Mouse (Mus musculus): ENCODE data around the gene Pex3.
A peak's percentile ranks its signal among the peaks of the same experiment; 100 is the strongest.

Gene Pex3

DNA sequence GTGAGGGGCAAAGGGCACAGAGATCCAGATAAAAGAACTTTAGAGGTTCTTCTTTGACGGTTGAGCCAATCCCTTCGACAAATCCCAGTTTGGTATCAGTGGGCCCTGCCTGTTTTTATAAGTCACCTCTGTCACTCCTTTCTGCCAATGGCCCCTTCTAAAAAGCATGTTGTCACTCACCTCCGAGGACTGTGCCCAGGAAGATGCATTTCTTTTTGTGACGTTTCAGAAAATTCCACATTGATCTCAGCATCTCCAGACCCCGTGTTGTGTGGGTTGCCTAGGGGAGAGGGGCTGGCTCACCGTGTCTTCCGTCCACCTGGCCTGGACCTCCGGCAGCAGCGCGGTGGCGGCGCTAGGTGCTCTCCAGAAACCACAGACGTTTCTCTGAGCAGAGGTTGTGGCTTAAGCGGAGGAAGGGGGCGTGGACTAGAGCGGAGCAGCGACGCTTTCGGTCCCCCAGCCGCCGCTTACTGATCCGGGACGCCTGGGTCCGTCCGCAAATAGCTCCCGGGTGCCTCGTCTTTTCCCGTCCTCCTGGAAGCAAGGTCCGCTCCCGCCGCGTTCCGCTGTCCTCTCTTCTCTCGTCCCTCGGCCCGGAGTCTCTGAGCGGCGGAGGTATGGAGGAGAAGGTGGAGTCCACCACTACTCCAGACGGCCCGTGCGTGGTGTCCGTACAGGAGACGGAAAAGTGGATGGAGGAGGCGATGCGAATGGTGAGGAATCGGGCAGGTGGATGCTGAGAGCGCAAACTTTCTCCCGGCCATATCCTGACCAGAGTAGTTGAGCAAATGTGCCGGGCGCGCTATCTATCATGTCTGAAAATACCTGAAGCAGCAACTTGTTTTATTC lies at the start of gene Pex3, which contains the start of gene Adat2:
Gene Pex3 (minus strand): TSS at position 497 of the 852 bp plus-strand sequence.
Gene Adat2 (plus strand): TSS at position 249 of the 852 bp plus-strand sequence.
- DNase-seq (ENCODE audit: low spot score in 2 of 2) = peak; percentile 91 to 92

DNA sequence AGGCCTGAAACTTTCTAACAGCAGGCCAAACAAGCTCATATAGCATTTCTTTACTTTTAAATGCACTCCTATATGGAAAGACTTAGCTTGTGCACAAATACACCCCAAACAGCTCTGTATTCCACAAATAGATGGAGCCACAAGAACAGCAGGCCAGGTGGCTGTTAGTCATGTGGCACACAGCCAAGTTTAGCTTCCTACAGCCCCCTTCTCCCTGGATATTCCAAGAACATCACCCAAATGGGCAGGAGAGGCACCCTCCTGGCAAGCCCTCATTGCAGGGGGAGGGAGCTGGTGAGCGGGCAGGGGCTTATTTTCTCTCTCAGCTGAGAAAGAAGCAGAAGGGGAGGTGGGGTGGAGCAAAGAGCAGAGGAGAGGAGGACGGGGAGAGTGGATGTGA lies 48.0 kb upstream of the Pex3 start:
- DNase-seq (ENCODE audit: low spot score in 2 of 2) = no peak

- DNase-seq (ENCODE audit: low spot score in 2 of 2) = no peak
Observed at GRCm38 (mm10) chr10:13597491-13597890, 44.5 kb upstream of the Pex3 start.

GRCm38 (mm10) chr10:13596866-13597265 lies 43.9 kb upstream of the Pex3 start:
- no peak for DNase-seq (ENCODE audit: low spot score in 2 of 2)

DNA sequence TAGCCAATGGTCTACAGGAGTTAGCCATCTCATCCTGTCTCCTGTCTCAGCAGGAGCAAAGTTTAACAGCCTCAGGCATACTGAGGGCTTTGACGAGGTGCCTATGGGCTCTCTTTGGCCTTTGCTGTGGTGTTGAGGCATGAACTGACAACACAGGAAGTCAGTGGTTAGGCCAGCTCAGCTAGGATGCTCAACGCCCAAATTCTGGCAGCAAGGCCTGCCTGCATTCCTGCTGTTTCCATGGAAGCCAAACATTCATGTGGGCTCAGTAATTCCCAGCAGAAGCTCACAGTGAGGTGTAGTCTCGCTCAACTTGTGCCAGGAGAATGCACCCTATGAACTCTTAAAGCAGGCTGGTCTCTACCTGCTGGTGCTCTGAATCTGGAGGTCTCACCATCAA lies 43.1 kb upstream of the Pex3 start:
- no peak for DNase-seq (ENCODE audit: low spot score in 2 of 2)

DNA sequence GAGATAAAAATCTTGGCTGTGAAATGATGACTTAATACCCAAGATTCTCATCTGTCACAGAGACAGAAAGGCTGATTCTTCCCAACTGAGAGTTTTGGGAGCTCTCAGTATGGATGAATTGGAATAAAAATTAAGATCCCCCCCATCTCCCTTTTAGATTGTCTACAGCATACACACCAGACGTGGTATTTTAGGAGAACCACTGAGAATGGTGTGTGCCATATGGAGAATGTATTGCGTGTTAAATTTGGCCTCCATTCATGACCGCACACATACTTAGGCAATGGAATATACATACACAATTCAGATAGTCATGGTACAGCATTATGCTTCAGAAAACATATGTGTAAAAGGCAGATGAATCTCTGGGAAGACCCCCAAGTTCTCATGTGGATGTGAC lies 40.6 kb upstream of the Pex3 start:
- DNase-seq (ENCODE audit: low spot score in 2 of 2) = no peak

DNA sequence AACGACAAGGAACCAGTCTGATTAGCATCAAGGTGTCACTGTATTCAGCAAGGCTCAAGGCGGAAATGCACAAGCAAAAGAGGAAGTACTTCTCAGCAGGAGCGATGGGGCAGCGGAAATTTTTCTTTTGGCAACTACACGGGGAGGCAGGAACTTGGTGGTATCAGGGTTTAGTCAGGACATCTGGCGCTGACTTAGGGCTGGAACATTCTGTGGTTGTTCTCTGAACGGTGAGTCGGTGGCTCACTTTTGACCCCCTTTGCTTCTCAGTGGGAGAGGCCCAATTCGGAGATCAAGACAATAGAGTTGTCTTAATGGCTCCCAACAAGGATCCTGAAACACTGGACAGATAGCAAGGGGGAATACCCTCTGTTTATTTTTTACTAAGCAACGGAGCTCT lies 39.3 kb upstream of the Pex3 start:
- DNase-seq (ENCODE audit: low spot score in 2 of 2) = no peak

DNA sequence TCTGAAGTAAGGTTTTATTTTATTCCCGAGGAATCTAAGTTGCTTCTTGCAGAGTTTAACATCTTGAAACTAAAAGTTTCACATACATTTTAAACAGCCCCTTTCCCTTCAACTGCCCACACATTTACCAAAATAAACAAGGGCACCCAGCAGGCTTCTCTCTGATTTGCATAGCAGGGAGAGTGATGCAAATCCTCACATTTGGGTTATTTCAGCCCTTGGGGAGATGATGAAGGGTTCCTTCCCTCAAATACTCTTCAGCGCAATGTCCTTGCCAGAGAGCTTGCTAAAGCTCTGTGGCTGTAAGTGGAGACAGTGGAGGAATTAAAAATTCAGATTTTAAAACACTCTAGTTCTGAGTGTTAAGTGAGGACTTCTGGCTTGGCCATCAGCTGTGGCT lies 35.0 kb upstream of the Pex3 start:
- DNase-seq (ENCODE audit: low spot score in 2 of 2) = no peak

DNA sequence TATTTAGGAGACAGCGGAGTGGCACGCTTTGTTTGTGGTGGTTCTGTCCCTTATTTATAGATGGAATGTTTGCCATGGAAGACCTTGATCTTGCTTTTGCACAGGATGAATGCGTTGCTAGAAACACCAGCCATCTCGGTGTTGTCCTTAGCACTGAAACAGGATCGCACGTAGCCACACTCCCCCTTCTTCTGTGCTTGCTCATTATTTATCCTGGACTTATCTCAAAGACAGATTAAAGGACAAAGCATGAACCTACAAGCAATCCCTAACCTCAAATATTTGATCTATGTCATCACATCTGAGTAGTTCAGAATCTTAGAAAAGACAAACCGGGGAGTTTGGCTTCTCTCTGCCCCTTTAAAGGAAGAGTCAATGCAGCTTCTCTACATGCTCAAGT lies 24.2 kb upstream of the Pex3 start:
- no peak for DNase-seq (ENCODE audit: low spot score in 2 of 2)

- no peak for DNase-seq (ENCODE audit: low spot score in 2 of 2)
Observed at GRCm38 (mm10) chr10:13572410-13572809, 19.5 kb upstream of the Pex3 start.

DNA sequence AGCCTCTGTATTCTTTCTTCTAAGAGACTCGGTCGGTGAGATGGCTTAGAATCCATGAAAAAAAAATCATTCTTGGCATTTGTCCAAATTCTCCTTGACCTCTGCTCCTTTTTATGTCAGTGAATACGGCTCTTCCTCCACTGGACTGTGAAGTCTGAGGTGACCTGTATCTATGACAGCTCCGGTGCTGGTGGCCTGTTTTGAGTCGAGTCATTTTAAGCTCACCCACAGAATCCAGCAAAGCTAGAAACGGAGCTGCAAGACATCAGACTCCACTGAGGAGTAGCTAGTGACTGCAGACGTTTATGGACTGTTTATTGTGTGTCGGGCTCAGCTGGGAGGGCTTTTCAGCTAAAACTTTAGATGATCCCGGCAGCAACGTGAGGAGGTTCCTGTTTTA lies 19.1 kb upstream of the Pex3 start:
- DNase-seq (ENCODE audit: low spot score in 2 of 2) = no peak

GRCm38 (mm10) chr10:13570697-13571538 lies 18.0 kb upstream of the Pex3 start:
- no peak for DNase-seq (ENCODE audit: low spot score in 2 of 2)

DNA sequence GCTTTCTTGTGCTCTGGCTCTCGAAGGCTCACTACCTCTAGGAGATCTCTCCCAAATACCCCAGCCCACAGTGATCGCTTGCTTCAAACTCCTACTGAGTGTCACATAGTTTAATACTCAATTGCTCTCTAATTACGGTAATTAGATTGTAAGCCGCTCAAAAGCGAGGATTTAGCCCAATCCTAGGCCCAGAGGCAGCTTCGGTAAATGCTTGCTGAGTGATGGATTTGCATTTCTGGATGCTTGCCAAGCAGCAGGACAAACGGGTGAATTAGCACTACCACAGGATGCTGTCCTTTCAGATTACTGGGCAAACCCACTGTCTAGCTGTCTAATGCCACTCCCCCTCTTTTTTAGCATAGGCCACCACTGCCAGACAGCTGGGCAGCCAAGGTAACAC lies 16.9 kb upstream of the Pex3 start:
- no peak for DNase-seq (ENCODE audit: low spot score in 2 of 2)

DNA sequence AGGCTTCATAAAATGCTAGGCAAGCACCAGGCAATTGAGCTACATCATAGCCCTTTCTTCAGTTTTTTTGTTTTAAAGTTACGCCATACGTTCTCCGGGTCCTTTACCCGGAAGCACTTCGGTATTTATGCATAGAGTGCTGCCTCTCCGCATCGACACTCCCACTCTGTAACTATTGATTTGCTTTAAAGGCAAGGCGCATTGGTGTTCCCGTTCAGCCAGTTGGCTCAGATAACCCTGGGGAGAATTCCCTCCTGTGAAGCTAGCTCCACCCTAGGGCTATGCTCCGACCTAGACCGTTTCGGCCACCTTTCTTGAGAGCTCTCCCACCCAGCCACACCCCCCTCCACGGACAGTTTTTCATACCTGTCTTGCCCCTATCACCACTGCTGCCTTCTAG lies 13.5 kb upstream of the Pex3 start:
- DNase-seq (ENCODE audit: low spot score in 2 of 2) = no peak

GRCm38 (mm10) chr10:13565080-13565448 lies 12.1 kb upstream of the Pex3 start:
- no peak for DNase-seq (ENCODE audit: low spot score in 2 of 2)

DNA sequence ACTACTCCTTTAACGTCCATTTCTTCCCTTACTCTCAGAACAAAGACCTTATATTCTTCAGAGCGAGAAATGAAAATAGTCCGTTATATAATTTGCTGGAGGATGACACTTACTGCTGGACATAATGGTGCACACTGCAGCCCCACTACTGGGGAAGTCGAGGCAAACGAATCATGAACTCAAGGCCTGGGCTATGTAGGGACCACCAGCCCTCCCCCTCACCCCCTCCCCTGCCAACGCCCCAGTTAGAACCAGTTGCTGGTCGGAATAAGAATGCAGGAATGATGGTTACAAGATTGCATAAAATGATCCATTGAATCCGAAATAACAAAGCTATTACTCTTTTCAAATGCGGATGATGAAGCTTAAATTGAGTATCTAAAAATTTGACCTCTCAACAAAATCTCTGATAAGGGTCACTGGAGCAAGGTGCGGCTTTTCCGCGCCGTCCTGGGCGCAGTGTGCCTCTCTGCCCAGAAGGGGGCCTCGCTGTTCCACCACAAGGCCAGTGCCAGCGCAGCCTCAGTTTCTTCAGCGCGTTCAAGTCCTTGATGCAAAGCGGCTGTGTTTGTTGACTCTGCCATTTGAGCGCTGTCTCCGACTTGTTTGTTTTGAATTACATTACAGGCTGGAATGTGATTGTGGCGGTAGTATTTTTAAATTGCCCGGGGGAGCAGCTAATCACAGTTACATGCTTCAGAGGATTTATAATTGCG lies 11.6 kb upstream of the Pex3 start:
- DNase-seq (ENCODE audit: low spot score in 2 of 2) = peak; percentile 33 to 65

- no peak for DNase-seq (ENCODE audit: low spot score in 2 of 2)
Observed at GRCm38 (mm10) chr10:13560014-13560674, 7.2 kb upstream of the Pex3 start.

DNA sequence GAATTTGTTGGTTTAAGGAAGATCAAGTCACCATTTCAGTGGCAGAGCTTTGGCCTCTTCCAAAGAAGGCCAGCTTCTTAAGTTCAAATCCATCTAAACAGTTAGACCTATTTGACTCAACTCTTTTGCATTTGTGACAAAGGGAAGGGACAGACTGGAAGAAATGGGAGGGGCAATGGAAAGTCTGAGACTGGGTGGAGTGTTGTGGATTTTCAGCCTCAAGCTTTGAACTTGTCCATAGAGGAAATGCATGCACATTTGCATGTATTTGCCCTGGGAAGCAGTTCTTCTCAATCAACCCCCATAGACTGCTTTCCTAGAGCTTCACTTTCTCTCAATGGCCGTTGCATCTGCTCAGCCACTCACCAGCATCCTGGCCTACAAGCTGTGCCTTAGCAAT lies 1.4 kb upstream of the Pex3 start:
- DNase-seq (ENCODE audit: low spot score in 2 of 2) = no peak

GRCm38 (mm10) chr10:13553498-13553985 lies 600 bp upstream of the Pex3 start:
- DNase-seq (ENCODE audit: low spot score in 2 of 2) = no peak

GRCm38 (mm10) chr10:13541721-13542120 lies 11.2 kb downstream of the Pex3 start:
- DNase-seq (ENCODE audit: low spot score in 2 of 2) = no peak

- DNase-seq (ENCODE audit: low spot score in 2 of 2) = no peak
Observed at GRCm38 (mm10) chr10:13539769-13540333, 13.1 kb downstream of the Pex3 start.
